Mouse (Mus musculus): ENCODE results near the gene Afap1l2.
A peak's percentile ranks its signal among the peaks of the same experiment; 100 is the strongest.

The Afap1l2 gene

DNA sequence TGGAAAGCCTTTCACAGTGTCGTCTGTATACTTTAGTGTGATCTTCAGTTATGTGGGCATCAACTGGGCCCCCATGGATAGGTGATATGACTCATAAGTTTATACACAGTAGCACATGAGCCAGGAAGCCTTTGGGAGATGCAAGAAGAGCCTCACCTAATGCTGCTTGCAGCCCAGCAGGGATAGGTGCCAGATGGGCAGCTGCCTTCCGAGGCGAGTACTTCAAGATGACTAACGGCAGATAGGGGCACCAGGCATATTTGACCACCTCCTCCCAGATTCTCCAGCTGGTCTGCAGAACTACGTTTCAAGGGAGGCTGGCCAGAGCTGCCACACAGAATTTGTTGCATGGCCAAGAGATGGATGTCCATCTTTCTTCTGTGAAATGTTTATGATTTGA, 114.7 kb downstream of the Afap1l2 start:
- Histone ChIP-seq H3K4me3 (replicated peaks; ENCODE audit: low read length) (no peak overlapping the region), H3K36me3 (ENCODE audit: insufficient read depth, low read length) (no peaks in the 10 kb centered on the region), H3K9me3 (ENCODE audit: low read length) (no peaks in the 10 kb centered on the region), H3K27me3 (ENCODE audit: insufficient read depth, low read length) (peaks cover 17% of the 10 kb centered on the region), H3K4me1 (replicated peaks; ENCODE audit: low read depth, low read length) (peaks cover 7% of the 10 kb centered on the region; the same call in 1 of the 2 replicates)
- TF ChIP-seq NANOG (IDR thresholded peaks at IDR 0.05; ENCODE audit: borderline replicate concordance, low read length) (no peak), CTCF (conservative IDR thresholded peaks at IDR 0.05; ENCODE audit: low read length) (no peak), POU5F1 (IDR thresholded peaks at IDR 0.05; ENCODE audit: borderline replicate concordance, low read length) (no peak)

DNA sequence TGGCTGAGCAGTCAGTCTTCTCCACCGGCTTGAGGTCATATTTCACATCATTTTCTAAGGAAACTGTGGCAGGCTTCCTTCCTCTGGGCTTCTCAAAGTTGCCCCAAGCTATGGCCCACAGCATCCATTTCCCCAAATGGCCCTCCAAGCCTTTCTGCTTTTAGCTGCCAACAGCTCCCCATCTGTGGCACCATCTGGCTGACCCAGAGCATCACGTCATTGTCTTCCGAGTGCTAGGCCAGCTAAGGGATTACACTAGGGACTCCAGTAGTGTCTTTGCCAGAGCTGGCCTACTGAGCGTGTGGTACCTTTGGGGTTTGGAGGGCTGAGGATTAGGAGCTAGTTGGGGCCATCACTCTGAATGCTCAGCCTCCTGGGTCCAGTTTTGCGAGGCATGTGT, 115.4 kb downstream of the Afap1l2 start:
- Histone ChIP-seq H3K36me3 (ENCODE audit: insufficient read depth, low read length) (no peaks in the 10 kb centered on the region), H3K4me3 (replicated peaks; ENCODE audit: low read length) (no peak overlapping the region), H3K27me3 (ENCODE audit: insufficient read depth, low read length) (peaks cover 17% of the 10 kb centered on the region), H3K4me1 (replicated peaks; ENCODE audit: low read depth, low read length) (peaks cover 3% of the 10 kb centered on the region; the same call in 1 of the 2 replicates), H3K9me3 (ENCODE audit: low read length) (no peaks in the 10 kb centered on the region)
- TF ChIP-seq NANOG (IDR thresholded peaks at IDR 0.05; ENCODE audit: borderline replicate concordance, low read length) (no peak), CTCF (conservative IDR thresholded peaks at IDR 0.05; ENCODE audit: low read length) (no peak), POU5F1 (IDR thresholded peaks at IDR 0.05; ENCODE audit: borderline replicate concordance, low read length) (no peak)

DNA sequence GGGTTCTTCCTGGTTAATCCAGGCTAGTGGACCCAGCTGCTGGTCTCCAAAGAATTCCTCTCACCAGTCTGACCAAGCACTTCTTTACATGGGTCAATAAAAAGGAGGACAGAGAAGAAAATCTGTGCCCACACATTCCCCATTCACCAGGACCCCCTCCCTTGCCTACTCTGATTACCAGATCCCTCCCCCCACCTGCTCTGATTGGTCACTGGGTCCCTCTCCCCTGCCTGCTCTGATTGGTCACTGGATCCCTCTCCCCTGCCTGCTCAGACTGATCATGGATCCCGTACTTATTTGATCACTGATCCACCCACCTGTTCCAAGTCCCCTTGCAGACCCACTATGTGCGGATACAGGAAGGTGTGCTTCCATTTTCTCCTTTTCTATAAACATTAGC, 116.6 kb downstream of the Afap1l2 start:
- Histone ChIP-seq H3K9me3 (ENCODE audit: low read length) (no peaks in the 10 kb centered on the region), H3K27me3 (ENCODE audit: insufficient read depth, low read length) (peaks cover 17% of the 10 kb centered on the region), H3K4me3 (replicated peaks; ENCODE audit: low read length) (no peak overlapping the region), H3K36me3 (ENCODE audit: insufficient read depth, low read length) (no peaks in the 10 kb centered on the region), H3K4me1 (replicated peaks; ENCODE audit: low read depth, low read length) (peaks cover 3% of the 10 kb centered on the region; the same call in 1 of the 2 replicates)
- TF ChIP-seq NANOG (IDR thresholded peaks at IDR 0.05; ENCODE audit: borderline replicate concordance, low read length) (no peak), CTCF (conservative IDR thresholded peaks at IDR 0.05; ENCODE audit: low read length) (no peak), POU5F1 (IDR thresholded peaks at IDR 0.05; ENCODE audit: borderline replicate concordance, low read length) (no peak)

DNA sequence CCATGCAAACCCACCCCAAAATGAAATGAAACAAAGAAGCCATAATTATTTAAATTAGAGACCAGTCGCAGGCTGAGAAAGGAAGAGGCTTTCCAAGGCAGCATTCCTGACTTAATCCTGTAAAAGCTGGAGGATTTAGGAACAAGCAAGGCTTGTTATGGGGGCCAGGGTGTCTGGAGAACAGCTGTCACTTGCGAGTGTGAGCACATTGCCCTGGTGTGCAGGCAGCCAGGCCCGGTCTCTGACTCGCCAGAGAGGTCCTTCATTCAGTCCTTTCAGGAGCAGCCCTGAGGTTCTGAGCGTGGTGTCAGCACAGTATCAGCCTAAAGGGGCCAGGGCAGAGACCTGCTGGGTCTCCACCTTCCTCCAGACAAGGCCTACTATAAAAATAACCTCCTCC, 119.4 kb downstream of the Afap1l2 start:
- H3K9me3 ChIP-seq (ENCODE audit: low read length): no peaks in the 10 kb centered on the region
- no peaks in the 10 kb centered on the region for H3K36me3 ChIP-seq (ENCODE audit: insufficient read depth, low read length)
- no peak overlapping the region for H3K4me3 ChIP-seq (replicated peaks; ENCODE audit: low read length)
- peaks cover 3% of the 10 kb centered on the region; the same call in 1 of the 2 replicates for H3K4me1 ChIP-seq (replicated peaks; ENCODE audit: low read depth, low read length)
- TF ChIP-seq POU5F1 (IDR thresholded peaks at IDR 0.05; ENCODE audit: borderline replicate concordance, low read length) (no peak), NANOG (IDR thresholded peaks at IDR 0.05; ENCODE audit: borderline replicate concordance, low read length) (no peak), CTCF (conservative IDR thresholded peaks at IDR 0.05; ENCODE audit: low read length) (no peak)
- H3K27me3 ChIP-seq (ENCODE audit: insufficient read depth, low read length): peaks cover 12% of the 10 kb centered on the region

DNA sequence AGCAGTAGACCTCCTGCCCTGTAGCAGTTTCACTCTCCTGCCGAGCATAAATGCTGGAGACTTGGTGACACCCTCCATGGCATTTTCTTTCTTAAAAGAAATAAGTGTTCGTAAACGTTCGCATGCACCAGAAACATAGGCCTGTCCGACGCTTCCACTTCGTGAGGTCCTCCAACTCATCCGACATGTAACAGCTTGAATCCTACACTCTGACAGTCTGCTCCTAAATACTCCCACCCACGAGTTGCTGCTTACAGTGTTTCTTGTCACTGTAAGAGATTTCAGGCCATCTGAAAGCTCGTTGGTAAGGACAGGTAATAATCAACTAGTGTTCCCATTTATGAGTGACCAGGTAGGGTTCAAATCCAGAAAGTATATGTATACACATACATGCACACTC, 120.1 kb downstream of the Afap1l2 start:
- peaks cover 10% of the 10 kb centered on the region for H3K27me3 ChIP-seq (ENCODE audit: insufficient read depth, low read length)
- TF ChIP-seq NANOG (IDR thresholded peaks at IDR 0.05; ENCODE audit: borderline replicate concordance, low read length): no peak
- TF ChIP-seq CTCF (conservative IDR thresholded peaks at IDR 0.05; ENCODE audit: low read length): no peak
- no peak for TF ChIP-seq POU5F1 (IDR thresholded peaks at IDR 0.05; ENCODE audit: borderline replicate concordance, low read length)
- H3K9me3 ChIP-seq (ENCODE audit: low read length): no peaks in the 10 kb centered on the region
- H3K4me1 ChIP-seq (replicated peaks; ENCODE audit: low read depth, low read length): peaks cover 3% of the 10 kb centered on the region; the same call in 1 of the 2 replicates
- no peaks in the 10 kb centered on the region for H3K36me3 ChIP-seq (ENCODE audit: insufficient read depth, low read length)
- H3K4me3 ChIP-seq (replicated peaks; ENCODE audit: low read length): no peak overlapping the region

DNA sequence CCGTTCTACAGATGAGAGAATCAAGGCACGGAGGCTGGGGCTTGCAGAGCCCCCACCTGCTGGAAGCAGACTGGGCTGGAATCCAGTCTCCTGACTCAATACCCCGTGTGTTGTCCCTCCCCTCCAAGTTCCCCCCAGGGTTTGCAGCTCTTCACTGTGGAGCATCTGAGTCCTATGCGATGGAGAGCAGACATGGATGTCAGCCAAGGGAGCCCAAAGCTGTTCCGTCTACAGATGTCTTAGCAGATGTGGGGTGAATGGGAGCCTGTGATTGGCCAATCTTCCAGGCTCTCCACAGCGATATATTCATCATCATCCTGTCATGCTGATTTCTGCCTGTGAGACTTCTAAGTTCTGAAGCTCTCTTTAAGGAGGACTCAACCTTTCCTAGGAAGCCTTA, 130.7 kb downstream of the Afap1l2 start:
- Histone ChIP-seq H3K4me1 (replicated peaks; ENCODE audit: low read depth, low read length) (peaks cover 43% of the 10 kb centered on the region), H3K36me3 (ENCODE audit: insufficient read depth, low read length) (no peaks in the 10 kb centered on the region), H3K27me3 (ENCODE audit: insufficient read depth, low read length) (peaks cover 91% of the 10 kb centered on the region), H3K9me3 (ENCODE audit: low read length) (no peaks in the 10 kb centered on the region), H3K4me3 (replicated peaks; ENCODE audit: low read length) (no peak overlapping the region)
- TF ChIP-seq POU5F1 (IDR thresholded peaks at IDR 0.05; ENCODE audit: borderline replicate concordance, low read length): no peak

DNA sequence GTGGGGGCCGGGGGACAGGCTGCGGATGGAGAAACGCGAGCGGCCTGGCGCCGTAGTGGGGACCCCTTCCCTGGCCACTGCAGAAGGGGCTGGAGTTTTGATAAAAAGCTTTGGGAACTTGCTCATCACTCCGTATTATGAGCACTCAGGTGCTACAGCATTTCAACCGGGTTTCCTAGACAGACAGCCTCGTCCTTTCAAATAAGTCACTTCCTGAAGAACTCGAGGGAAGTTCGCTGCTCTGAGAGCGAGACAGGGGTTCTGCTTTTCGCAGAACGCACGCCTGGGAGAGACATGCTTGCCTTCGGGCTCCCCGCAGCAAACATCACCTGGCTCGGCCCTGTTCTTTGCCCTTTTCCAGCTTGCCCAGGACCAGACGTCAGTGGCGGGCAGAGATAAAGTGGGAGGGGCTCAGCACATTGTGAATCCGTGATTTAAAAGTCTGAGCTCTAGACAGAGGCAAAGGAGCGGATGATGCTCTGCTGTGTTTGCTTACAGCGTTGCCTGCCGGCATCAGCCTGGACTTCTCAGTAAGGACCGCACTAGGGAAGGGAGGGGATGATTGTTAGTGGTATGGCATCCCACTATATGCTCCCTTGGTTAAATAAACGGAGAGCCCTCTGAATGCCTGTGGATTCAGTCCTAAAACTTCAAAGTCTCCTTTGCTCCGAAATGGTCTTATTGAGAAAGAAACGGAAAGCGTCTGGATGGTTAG, 133.3 kb downstream of the Afap1l2 start:
- H3K4me3 ChIP-seq (replicated peaks; ENCODE audit: low read length): peak overlapping the region; percentile 78
- H3K36me3 ChIP-seq (ENCODE audit: insufficient read depth, low read length): no peaks in the 10 kb centered on the region
- TF ChIP-seq CTCF (conservative IDR thresholded peaks at IDR 0.05; ENCODE audit: low read length): no peak
- TF ChIP-seq NANOG (IDR thresholded peaks at IDR 0.05; ENCODE audit: borderline replicate concordance, low read length): no peak
- no peak for TF ChIP-seq POU5F1 (IDR thresholded peaks at IDR 0.05; ENCODE audit: borderline replicate concordance, low read length)
- H3K27me3 ChIP-seq (ENCODE audit: insufficient read depth, low read length): peaks cover 91% of the 10 kb centered on the region
- H3K9me3 ChIP-seq (ENCODE audit: low read length): no peaks in the 10 kb centered on the region
- H3K4me1 ChIP-seq (replicated peaks; ENCODE audit: low read depth, low read length): peaks cover 19% of the 10 kb centered on the region

DNA sequence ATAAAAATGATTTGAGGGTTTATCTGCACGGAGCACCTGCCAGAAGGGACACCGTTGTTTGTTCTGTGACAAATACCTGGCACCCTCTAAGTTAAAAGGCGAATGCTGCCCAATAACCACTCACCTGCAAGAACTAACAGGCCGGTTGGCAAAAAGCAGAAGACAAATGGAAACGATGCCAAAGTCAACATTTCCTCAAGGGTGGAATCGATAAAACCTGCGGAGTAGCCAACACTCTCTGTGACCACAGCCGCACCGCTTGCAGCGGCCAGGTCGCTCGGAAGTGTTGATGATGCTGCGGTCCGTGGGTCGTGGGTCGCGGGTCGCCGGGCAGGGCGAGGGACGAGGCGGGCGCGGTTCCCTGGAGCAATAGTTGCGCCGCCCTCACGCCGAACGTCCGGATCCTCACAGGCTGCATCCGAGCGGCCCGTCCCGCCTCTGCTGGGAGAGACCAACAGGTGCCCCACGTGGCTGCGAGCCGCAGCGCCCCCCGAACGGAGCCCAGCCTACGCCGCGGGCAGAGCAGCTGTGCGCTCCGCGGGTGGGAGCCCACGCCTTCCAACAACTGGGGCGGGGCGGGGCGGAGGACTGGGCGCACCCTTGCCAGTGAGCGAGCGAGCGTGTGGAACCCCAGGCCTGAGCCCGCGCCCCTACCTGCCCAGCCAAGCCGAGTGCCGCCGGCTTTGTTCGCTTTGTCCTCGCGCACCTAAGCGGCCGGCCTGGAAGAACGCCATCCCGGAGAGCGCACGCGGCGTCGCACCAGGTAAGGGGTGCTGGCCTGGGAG, 134.0 kb downstream of the Afap1l2 start, which contains the start of gene Vwa2:
Gene Vwa2 (plus strand): TSS at position 434 of the 785 bp plus-strand sequence.
- TF ChIP-seq POU5F1 (IDR thresholded peaks at IDR 0.05; ENCODE audit: borderline replicate concordance, low read length) (no peak), NANOG (IDR thresholded peaks at IDR 0.05; ENCODE audit: borderline replicate concordance, low read length) (no peak), CTCF (conservative IDR thresholded peaks at IDR 0.05; ENCODE audit: low read length) (no peak)
- H3K36me3 ChIP-seq (ENCODE audit: insufficient read depth, low read length): no peaks in the 10 kb centered on the region
- peaks cover 15% of the 10 kb centered on the region for H3K4me1 ChIP-seq (replicated peaks; ENCODE audit: low read depth, low read length)
- peak within 1 kb of the TSS; percentile 78 for H3K4me3 ChIP-seq (replicated peaks; ENCODE audit: low read length)
- peaks cover 88% of the 10 kb centered on the region for H3K27me3 ChIP-seq (ENCODE audit: insufficient read depth, low read length)
- H3K9me3 ChIP-seq (ENCODE audit: low read length): no peaks in the 10 kb centered on the region
